Mouse (Mus musculus) regulatory T cell (primary cell): ENCODE data around the gene Gper1.
"Not testable (repeated sequence)": the region's sequence is repeated elsewhere in the genome, so short reads cannot be mapped to it uniquely, and the experiment has no call there.

Experiments
- in situ Hi-C: fragments of 300-600 bp; cut with MboI, MseI; formaldehyde crosslinking; loops from one replicate; pipeline ENCODE4 v1.15.1; 2025; ENCODE audit warnings: high pct_unique_total_duplicates

Gper1 gene

GRCm38 (mm10) chr5:139390324-139391119, 32.4 kb upstream of the Gper1 start:
- in situ Hi-C loops, result not testable (repeated sequence)

- in situ Hi-C loops, result no loop called here
These were observed 31.5 kb upstream of the Gper1 start for GRCm38 (mm10) chr5:139391309-139391990.

GRCm38 (mm10) chr5:139392219-139393196, 30.4 kb upstream of the Gper1 start:
- in situ Hi-C loops, result no loop called here

GRCm38 (mm10) chr5:139393197-139393588, 29.8 kb upstream of the Gper1 start:
- in situ Hi-C loops, result no loop called here

GRCm38 (mm10) chr5:139394399-139394798, 28.6 kb upstream of the Gper1 start:
- in situ Hi-C loops, result no loop called here

- in situ Hi-C loops, result no loop called here
These were observed 27.4 kb upstream of the Gper1 start for GRCm38 (mm10) chr5:139395528-139395927.

- in situ Hi-C loops, result no loop called here
These were observed 25.5 kb upstream of the Gper1 start for GRCm38 (mm10) chr5:139397359-139397916.

GRCm38 (mm10) chr5:139397959-139398753, 24.8 kb upstream of the Gper1 start:
- in situ Hi-C loops, result no loop called here

- in situ Hi-C loops, result no loop called here
These were observed 24.2 kb upstream of the Gper1 start for GRCm38 (mm10) chr5:139398786-139399185.

- in situ Hi-C loops, result loop anchor here (5.0 kb wide), 1 partner anchor 43 kb away; no protein-coding TSS in a partner anchor
These were observed 23.0 kb upstream of the Gper1 start for GRCm38 (mm10) chr5:139399991-139400390.

GRCm38 (mm10) chr5:139402106-139402505, 20.8 kb upstream of the Gper1 start:
- in situ Hi-C loops, result loop anchor here (5.0 kb wide), 1 partner anchor 45 kb away; no protein-coding TSS in a partner anchor

GRCm38 (mm10) chr5:139403692-139404260, 19.2 kb upstream of the Gper1 start:
- in situ Hi-C loops, result loop anchor here (5.0 kb wide), 1 partner anchor 46 kb away; no protein-coding TSS in a partner anchor

- in situ Hi-C loops, result loop anchor here (5.0 kb wide), 1 partner anchor 48 kb away; no protein-coding TSS in a partner anchor
These were observed 18.1 kb upstream of the Gper1 start, which contains the start of gene C130050O18Rik for GRCm38 (mm10) chr5:139404801-139405401. Gene C130050O18Rik (plus strand): TSS chr5:139405280.

- in situ Hi-C loops, result no loop called here
These were observed 17.5 kb upstream of the Gper1 start for GRCm38 (mm10) chr5:139405478-139405877.

- in situ Hi-C loops, result no loop called here
These were observed 17.0 kb upstream of the Gper1 start for GRCm38 (mm10) chr5:139405953-139406352.

GRCm38 (mm10) chr5:139407121-139407885, 15.6 kb upstream of the Gper1 start:
- in situ Hi-C loops, result no loop called here

GRCm38 (mm10) chr5:139408511-139408910, 14.4 kb upstream of the Gper1 start:
- in situ Hi-C loops, result no loop called here

GRCm38 (mm10) chr5:139409412-139409811, 13.5 kb upstream of the Gper1 start:
- in situ Hi-C loops, result no loop called here

GRCm38 (mm10) chr5:139410056-139410455, 12.9 kb upstream of the Gper1 start:
- in situ Hi-C loops, result no loop called here
